In genomic region chr7:118488060-118488664, GRCm38 (mm10) we compare ENCODE assay signal across 11 mouse cellular contexts. TPM values are rescaled to one million over a fixed set of nuclear protein-coding genes. Genes with fewer than 3 reads are reported as not detected.
A peak's percentile ranks its signal among the peaks of the same experiment; 100 is the strongest.
DNase-seq lines count a peak whose midpoint lies in the region; ATAC-seq lines count a peak whose summit lies in the region.
"Had no signal": no experiment of that assay in that cellular context is flagged by ENCODE, and none has a peak within 500 bp of the region (broad histone marks: within the 10 kb centered on the region; RNA-seq: fewer than 3 reads in every experiment).

No protein-coding gene starts in this region.

- H3K9me3 ChIP-seq in heart, embryonic 14.5 days (ENCODE audit: control insufficient read depth, low read length), result no peaks in the 10 kb centered on the region
- H3K9me3 ChIP-seq in neural tube, embryonic 12.5 days, result no peaks in the 10 kb centered on the region
- no peaks in the 10 kb centered on the region for H3K9me3 ChIP-seq in liver, embryonic 12.5 days (replicated peaks)
- H3K9me3 ChIP-seq: forebrain, embryonic 13.5 days had no signal

- intact Hi-C loops in heart, postnatal 10 days (cut with DNase I), result no loop called here
- intact Hi-C loops in left cerebral cortex, postnatal 14 days (cut with DNase I), result no loop called here

- no peak for ATAC-seq in heart, embryonic 14.5 days (ENCODE audit: insufficient number of reproducible peaks, insufficient read depth, low FRiP score, low read depth)
- ATAC-seq in neural tube, embryonic 12.5 days (ENCODE audit: low FRiP score, low read depth), result no peak
- no peak for ATAC-seq in liver, embryonic 12.5 days
- ATAC-seq: forebrain, embryonic 13.5 days had no signal

- DNase-seq in heart, postnatal 10 days, result no peak
- no peak for DNase-seq in neural tube, embryonic 10.5 days (ENCODE audit: extremely low spot score, low spot score)
- DNase-seq in cerebellum, adult 11 months, result no peak
- no peak for DNase-seq in B cell, adult 2 months
- no peak for DNase-seq in left cerebral cortex, postnatal 14 days (ENCODE audit: low spot score in 2 of 2)
- DNase-seq: adrenal gland, adult 8-10 months; cerebellum, postnatal 10 days had no signal

- H3K4me1 ChIP-seq in heart, embryonic 14.5 days (ENCODE audit: control insufficient read depth in 2 of 2, insufficient read depth in 2 of 2, low read length in 2 of 2), result peaks cover 4 to 33% of the 10 kb centered on the region in 2 experiments
- peaks cover 19% of the 10 kb centered on the region for H3K4me1 ChIP-seq in neural tube, embryonic 12.5 days
- H3K4me1 ChIP-seq in liver, embryonic 12.5 days, result peaks cover 25% of the 10 kb centered on the region

- H3K27me3 ChIP-seq in heart, embryonic 14.5 days (ENCODE audit: control insufficient read depth, insufficient read depth, low read length), result peaks cover 14% of the 10 kb centered on the region
- peaks cover 37% of the 10 kb centered on the region for H3K27me3 ChIP-seq in neural tube, embryonic 12.5 days (replicated peaks)
- H3K27me3 ChIP-seq in liver, embryonic 12.5 days (replicated peaks), result peaks cover 33% of the 10 kb centered on the region

- H3K36me3 ChIP-seq in heart, embryonic 14.5 days (ENCODE audit: control insufficient read depth, insufficient read depth, low read length), result peaks cover 29% of the 10 kb centered on the region
- H3K36me3 ChIP-seq in neural tube, embryonic 12.5 days, result no peaks in the 10 kb centered on the region
- peaks cover 8% of the 10 kb centered on the region for H3K36me3 ChIP-seq in liver, embryonic 12.5 days

- peak overlapping the region; percentile 89 for H3K4me2 ChIP-seq in heart, embryonic 14.5 days (ENCODE audit: low read length)
- peak overlapping the region; percentile 21; the same call in 1 of the 2 replicates for H3K4me2 ChIP-seq in neural tube, embryonic 12.5 days (replicated peaks)
- peak overlapping the region; percentile 19; the same call in 1 of the 2 replicates for H3K4me2 ChIP-seq in liver, embryonic 12.5 days
- H3K4me2 ChIP-seq: forebrain, embryonic 13.5 days had no signal

- H3K27ac ChIP-seq in heart, embryonic 14.5 days (replicated peaks in 1 of 2; ENCODE audit: control insufficient read depth in 1 of 2, insufficient read depth in 1 of 2, low read depth in 2 of 2, low read length in 2 of 2), result peak overlapping the region in 1 of 2 experiments; percentile 44; a peak in 3 of 4 replicates
- H3K27ac ChIP-seq in neural tube, embryonic 12.5 days, result no peak overlapping the region
- H3K27ac ChIP-seq in liver, embryonic 12.5 days, result no peak overlapping the region
- H3K27ac ChIP-seq: forebrain, embryonic 13.5 days had no signal

- H3K4me3 ChIP-seq in heart, embryonic 14.5 days (ENCODE audit: control insufficient read depth in 1 of 2, insufficient read depth in 1 of 2, low read depth in 1 of 2, low read length in 2 of 2), result peak overlapping the region; percentile 13 to 22; a peak in 3 of 4 replicates
- H3K4me3 ChIP-seq in neural tube, embryonic 12.5 days, result no peak overlapping the region
- no peak overlapping the region for H3K4me3 ChIP-seq in liver, embryonic 12.5 days
- H3K4me3 ChIP-seq: forebrain, embryonic 13.5 days had no signal

- WGBS in heart, embryonic 14.5 days, result 23% methylated on average over 8 of the region's 8 CpGs
- 32% methylated on average over 8 of the region's 8 CpGs for WGBS in neural tube, embryonic 12.5 days
- 41% methylated on average over 8 of the region's 8 CpGs for WGBS in liver, embryonic 12.5 days (ENCODE audit: insufficient replicate concordance)

- H3K9ac ChIP-seq in heart, embryonic 14.5 days (ENCODE audit: low read length), result peak overlapping the region; percentile 44
- no peak overlapping the region for H3K9ac ChIP-seq in neural tube, embryonic 12.5 days
- no peak overlapping the region for H3K9ac ChIP-seq in liver, embryonic 12.5 days
- H3K9ac ChIP-seq: forebrain, embryonic 13.5 days had no signal

RNA-seq across cellular contexts. Expression of gene Itpripl2, which starts 3.6 kb away (rescaled TPM):
- 2.4 and 2.5 TPM in 2 replicates for polyA plus RNA-seq in heart, embryonic 14.5 days (2014; fragmentation: Nextera tagmentation; extraction: Ambion mirVana)
- 10 to 100 TPM; 48.3 to 49.2 TPM for total RNA-seq in heart, postnatal 10 days (2021)
- 2.0 and 2.4 TPM in 2 replicates for polyA plus RNA-seq in neural tube, embryonic 12.5 days (2016; fragmentation: Nextera tagmentation; extraction: Ambion mirVana)
- polyA plus RNA-seq in liver, embryonic 12.5 days (2016; fragmentation: Nextera tagmentation; extraction: Ambion mirVana), result 1.2 and 1.3 TPM in 2 replicates
- 1 to 10 TPM; 4.0 to 4.3 TPM for total RNA-seq in left cerebral cortex, postnatal 14 days (2021)

RNA-seq across cellular contexts. Expression of gene Syt17, which starts 40.1 kb away (rescaled TPM):
- polyA plus RNA-seq in heart, embryonic 14.5 days (2014; fragmentation: Nextera tagmentation; extraction: Ambion mirVana), result 1.5 and 1.6 TPM in 2 replicates
- 1 to 10 TPM; 1.9 to 2.2 TPM for total RNA-seq in heart, postnatal 10 days (2021)
- 7.2 and 8.2 TPM in 2 replicates for polyA plus RNA-seq in neural tube, embryonic 12.5 days (2016; fragmentation: Nextera tagmentation; extraction: Ambion mirVana)
- 0.14 and 0.45 TPM in 2 replicates for polyA plus RNA-seq in liver, embryonic 12.5 days (2016; fragmentation: Nextera tagmentation; extraction: Ambion mirVana)
- 10 to 100 TPM; 61.8 to 68.6 TPM for total RNA-seq in left cerebral cortex, postnatal 14 days (2021)

RNA-seq across cellular contexts. Expression of gene Coq7, which starts 45.0 kb away (rescaled TPM):
- 204 and 206 TPM in 2 replicates for polyA plus RNA-seq in heart, embryonic 14.5 days (2014; fragmentation: Nextera tagmentation; extraction: Ambion mirVana)
- 100 to 1,000 TPM; 103 to 108 TPM for total RNA-seq in heart, postnatal 10 days (2021)
- polyA plus RNA-seq in neural tube, embryonic 12.5 days (2016; fragmentation: Nextera tagmentation; extraction: Ambion mirVana), result 100 and 101 TPM in 2 replicates
- 62.9 and 64.4 TPM in 2 replicates for polyA plus RNA-seq in liver, embryonic 12.5 days (2016; fragmentation: Nextera tagmentation; extraction: Ambion mirVana)
- 10 to 100 TPM; 38.6 to 39.4 TPM for total RNA-seq in left cerebral cortex, postnatal 14 days (2021)

Comparison
In these comparisons a context has a peak if more than half of its experiments do, and no peak if none do; other contexts are left out.
1. H3K4me2 ChIP-seq: peak in every context shown above with its lines; median percentile 89 in heart, embryonic 14.5 days; 21 in neural tube, embryonic 12.5 days; 19 in liver, embryonic 12.5 days.
2. H3K4me3 ChIP-seq: peak in heart, embryonic 14.5 days (2 of 2); none in neural tube, embryonic 12.5 days (single experiment) and liver, embryonic 12.5 days (single experiment).